ENCODE assay signal across 7 mouse cellular contexts in the genomic region with DNA sequence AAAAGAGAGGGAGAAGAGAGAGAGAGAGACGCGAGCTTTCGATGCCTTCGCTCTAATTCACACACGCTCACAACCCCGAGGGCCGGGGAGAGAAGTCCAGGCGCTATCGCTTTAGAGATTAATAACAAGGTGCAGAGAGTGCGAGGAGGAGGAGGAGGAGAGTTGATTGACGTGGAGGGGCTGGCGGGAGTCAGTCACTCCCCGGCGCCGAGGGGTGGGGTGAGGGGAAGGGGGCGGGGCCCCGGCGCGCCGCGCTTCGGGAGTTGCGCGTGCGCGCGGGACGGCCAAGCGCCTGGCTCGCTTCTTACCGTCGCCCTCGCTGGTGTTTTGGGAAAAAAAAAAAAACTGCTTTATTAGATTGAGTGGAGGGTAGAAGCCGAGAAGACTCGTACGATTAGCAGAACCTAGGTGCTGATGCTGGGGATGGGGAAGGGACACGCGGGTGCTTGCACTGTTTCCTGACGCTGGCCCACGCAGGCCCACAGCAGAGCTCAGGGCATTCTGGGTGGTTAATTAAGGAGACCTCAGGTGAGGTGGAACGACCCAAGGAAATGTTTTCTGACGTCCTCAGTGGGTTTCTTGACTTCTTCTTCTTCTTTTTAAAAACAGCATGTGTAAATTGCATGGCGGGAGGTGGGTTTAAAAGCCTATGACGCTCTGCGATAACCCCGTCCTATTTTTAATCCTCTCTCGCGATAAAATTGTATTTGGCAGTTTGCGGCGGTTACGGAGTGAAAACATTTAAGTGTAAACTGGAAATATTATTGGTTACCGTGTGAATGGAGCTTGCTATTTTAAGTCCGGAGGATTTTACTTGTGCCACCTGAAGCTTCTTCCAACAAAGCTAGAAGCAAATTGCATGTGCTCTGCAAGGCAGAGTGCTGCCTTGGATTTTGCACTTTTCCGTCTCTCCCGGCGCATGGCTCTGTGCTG. TPM values are rescaled to one million over a fixed set of nuclear protein-coding genes. Genes with fewer than 3 reads are reported as not detected.
DNase-seq lines count a peak whose midpoint lies in the region; ATAC-seq and TF ChIP-seq lines count a peak whose summit lies in the region.

No protein-coding gene starts in this region.

- peak; percentile 96 for ATAC-seq in intestine, postnatal 0 days
- peak; percentile 91 for ATAC-seq in midbrain, embryonic 13.5 days

- DNase-seq in adrenal gland, postnatal 10 days: peak; percentile 93
- peak; percentile 94 for DNase-seq in embryonic facial prominence, embryonic 10.5 days (ENCODE audit: low spot score)
- DNase-seq in gonadal fat pad, adult 2 months (ENCODE audit: low read depth): peak; percentile 38
- peak; percentile 91 for DNase-seq in limb, embryonic 10.5 days (ENCODE audit: low spot score)
- peak; percentile 71 for DNase-seq in spleen, adult 12 weeks (ENCODE audit: low spot score)

- peak overlapping the region; percentile 94 for H3K4me3 ChIP-seq in embryonic facial prominence, embryonic 10.5 days
- peak overlapping the region; percentile 99 for H3K4me3 ChIP-seq in intestine, postnatal 0 days (ENCODE audit: low read depth, low read length)
- H3K4me3 ChIP-seq in limb, embryonic 10.5 days: peak overlapping the region; percentile 92
- peak overlapping the region; percentile 97 for H3K4me3 ChIP-seq in midbrain, embryonic 13.5 days (replicated peaks)

- no peaks in the 10 kb centered on the region for H3K27me3 ChIP-seq in embryonic facial prominence, embryonic 10.5 days (replicated peaks; ENCODE audit: low read depth, poor library complexity, severe bottlenecking)
- no peaks in the 10 kb centered on the region for H3K27me3 ChIP-seq in intestine, postnatal 0 days (replicated peaks; ENCODE audit: control insufficient read depth, insufficient read depth, low read length)
- H3K27me3 ChIP-seq in limb, embryonic 10.5 days (ENCODE audit: low read depth, poor library complexity, severe bottlenecking): no peaks in the 10 kb centered on the region
- no peaks in the 10 kb centered on the region for H3K27me3 ChIP-seq in midbrain, embryonic 13.5 days

- no peaks in the 10 kb centered on the region for H3K36me3 ChIP-seq in embryonic facial prominence, embryonic 10.5 days (replicated peaks)
- H3K36me3 ChIP-seq in intestine, postnatal 0 days (ENCODE audit: control insufficient read depth, insufficient read depth): no peaks in the 10 kb centered on the region
- H3K36me3 ChIP-seq in limb, embryonic 10.5 days: no peaks in the 10 kb centered on the region
- H3K36me3 ChIP-seq in midbrain, embryonic 13.5 days: no peaks in the 10 kb centered on the region

- whole genome bisulfite sequencing in embryonic facial prominence, embryonic 10.5 days: under 1% methylated on average over 56 of the region's 56 CpGs
- under 1% methylated on average over 56 of the region's 56 CpGs for WGBS in intestine, postnatal 0 days
- WGBS in limb, embryonic 10.5 days: under 1% methylated on average over 56 of the region's 56 CpGs
- under 1% methylated on average over 56 of the region's 56 CpGs for WGBS in midbrain, embryonic 13.5 days

- peak overlapping the region; percentile 99 for H3K9ac ChIP-seq in intestine, postnatal 0 days (ENCODE audit: low read depth, low read length)
- H3K9ac ChIP-seq in midbrain, embryonic 13.5 days (replicated peaks): peak overlapping the region; percentile 96

- peaks cover 27% of the 10 kb centered on the region for H3K4me1 ChIP-seq in embryonic facial prominence, embryonic 10.5 days
- H3K4me1 ChIP-seq in intestine, postnatal 0 days (replicated peaks; ENCODE audit: control insufficient read depth, insufficient read depth, low read length): 0 out of 2 replicates have a peak, but pooled peaks cover 4% of the 10 kb centered on the region
- peaks cover 18% of the 10 kb centered on the region for H3K4me1 ChIP-seq in limb, embryonic 10.5 days
- H3K4me1 ChIP-seq in midbrain, embryonic 13.5 days (replicated peaks): peaks cover 14% of the 10 kb centered on the region

- H3K4me2 ChIP-seq in intestine, postnatal 0 days (replicated peaks; ENCODE audit: low read depth): peak overlapping the region; percentile 87
- H3K4me2 ChIP-seq in midbrain, embryonic 13.5 days (replicated peaks): peak overlapping the region; percentile 73

- TF ChIP-seq CTCF in intestine, postnatal 0 days (IDR thresholded peaks at IDR 0.05; ENCODE audit: low read depth): no peak

- H3K27ac ChIP-seq in embryonic facial prominence, embryonic 10.5 days (replicated peaks): peak overlapping the region; percentile 99
- peak overlapping the region; percentile 100 for H3K27ac ChIP-seq in intestine, postnatal 0 days (ENCODE audit: low read depth, low read length)
- H3K27ac ChIP-seq in limb, embryonic 10.5 days: peak overlapping the region; percentile 99
- peak overlapping the region; percentile 99 for H3K27ac ChIP-seq in midbrain, embryonic 13.5 days

- H3K9me3 ChIP-seq in embryonic facial prominence, embryonic 10.5 days: peaks cover 3% of the 10 kb centered on the region; the same call in 1 of the 2 replicates
- no peaks in the 10 kb centered on the region for H3K9me3 ChIP-seq in intestine, postnatal 0 days (ENCODE audit: control insufficient read depth)
- no peaks in the 10 kb centered on the region for H3K9me3 ChIP-seq in limb, embryonic 10.5 days (replicated peaks)
- no peaks in the 10 kb centered on the region for H3K9me3 ChIP-seq in midbrain, embryonic 13.5 days

RNA-seq across cellular contexts. Expression of a gene that starts 1.3 kb away (rescaled TPM):
- 10 to 100 TPM; 81.8 to 95.3 TPM for total RNA-seq in adrenal gland, postnatal 10 days (2021)
- polyA plus RNA-seq in embryonic facial prominence, embryonic 10.5 days (2016; fragmentation: Nextera tagmentation; extraction: Ambion mirVana): 12.3 and 13.9 TPM in 2 replicates
- 10.3 and 15.1 TPM in 2 replicates for polyA plus RNA-seq in gonadal fat pad, adult 2 months (2012; rRNA removed)
- 17.0 and 18.3 TPM in 2 replicates for polyA plus RNA-seq in intestine, postnatal 0 days (2015; fragmentation: Nextera tagmentation; extraction: Ambion mirVana)
- polyA plus RNA-seq in limb, embryonic 10.5 days (2016; fragmentation: Nextera tagmentation; extraction: Ambion mirVana): 12.2 and 14.3 TPM in 2 replicates
- 13.4 and 13.8 TPM in 2 replicates for polyA plus RNA-seq in midbrain, embryonic 13.5 days (2015; fragmentation: Nextera tagmentation; extraction: Ambion mirVana)

RNA-seq across cellular contexts. Expression of a gene that starts 46.6 kb away (rescaled TPM):
- 10 to 100 TPM; 24.1 to 27.5 TPM for total RNA-seq in adrenal gland, postnatal 10 days (2021)
- 24.0 and 24.1 TPM in 2 replicates for polyA plus RNA-seq in embryonic facial prominence, embryonic 10.5 days (2016; fragmentation: Nextera tagmentation; extraction: Ambion mirVana)
- polyA plus RNA-seq in gonadal fat pad, adult 2 months (2012; rRNA removed): 3.5 and 3.8 TPM in 2 replicates
- 16.4 and 17.3 TPM in 2 replicates for polyA plus RNA-seq in intestine, postnatal 0 days (2015; fragmentation: Nextera tagmentation; extraction: Ambion mirVana)
- 23.7 and 26.4 TPM in 2 replicates for polyA plus RNA-seq in limb, embryonic 10.5 days (2016; fragmentation: Nextera tagmentation; extraction: Ambion mirVana)
- 16.0 and 18.9 TPM in 2 replicates for polyA plus RNA-seq in midbrain, embryonic 13.5 days (2015; fragmentation: Nextera tagmentation; extraction: Ambion mirVana)

Comparison
In these comparisons a context has a peak if more than half of its experiments do, and no peak if none do; other contexts are left out.
1. Peak in every context shown above with its lines: DNase-seq, ATAC-seq, H3K4me3 ChIP-seq and H3K27ac ChIP-seq.
2. DNase-seq: peak in every context shown above with its lines; median percentile 94 in embryonic facial prominence, embryonic 10.5 days; 93 in adrenal gland, postnatal 10 days; 91 in limb, embryonic 10.5 days; 71 in spleen, adult 12 weeks; 38 in gonadal fat pad, adult 2 months.